Mouse (Mus musculus): ENCODE measurements around the gene Sass6.
A peak's percentile ranks its signal among the peaks of the same experiment; 100 is the strongest.
"Not testable (repeated sequence)": the region's sequence is repeated elsewhere in the genome, so short reads cannot be mapped to it uniquely, and the experiment has no call there.

Sass6 gene

DNA sequence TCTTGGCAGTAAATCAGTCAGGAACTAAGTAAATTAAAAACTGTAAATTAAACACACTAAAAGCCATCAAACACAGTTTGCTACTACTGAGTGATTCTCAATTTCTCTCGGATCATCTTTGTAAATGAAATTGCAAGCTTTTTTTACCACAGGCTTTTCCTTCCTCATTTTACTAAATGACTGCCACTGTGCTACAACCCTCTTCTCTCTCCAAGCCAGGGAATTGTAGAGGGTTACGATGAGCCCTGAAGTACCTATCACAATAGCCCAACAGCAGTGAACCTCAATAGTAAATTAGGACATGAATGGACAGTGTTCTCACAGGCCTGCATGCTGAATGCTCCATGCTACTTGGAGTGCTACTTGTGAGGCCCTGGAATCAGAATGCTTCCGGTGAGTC is 39.3 kb downstream of the Sass6 start:
- DNase-seq: no peak

DNA sequence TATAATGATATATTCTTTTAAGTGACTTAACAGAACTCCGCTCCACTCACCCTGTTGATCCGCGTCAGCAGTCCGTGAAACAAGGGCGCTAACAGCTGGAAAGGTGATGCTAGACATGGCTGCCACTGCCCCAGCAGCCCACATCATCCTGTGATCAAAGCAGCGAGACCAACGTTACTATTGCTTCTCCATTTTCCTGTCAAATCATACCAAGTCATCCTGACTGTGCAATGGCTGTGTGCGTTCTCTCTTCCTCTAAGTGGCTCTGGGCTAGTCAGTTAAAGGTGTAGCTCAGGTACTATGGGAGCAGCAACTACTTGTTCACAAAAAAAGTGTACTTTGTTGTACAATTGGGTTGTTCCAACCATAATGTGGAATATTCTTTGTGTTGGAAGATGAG is 40.1 kb downstream of the Sass6 start:
- DNase-seq: no peak

DNA sequence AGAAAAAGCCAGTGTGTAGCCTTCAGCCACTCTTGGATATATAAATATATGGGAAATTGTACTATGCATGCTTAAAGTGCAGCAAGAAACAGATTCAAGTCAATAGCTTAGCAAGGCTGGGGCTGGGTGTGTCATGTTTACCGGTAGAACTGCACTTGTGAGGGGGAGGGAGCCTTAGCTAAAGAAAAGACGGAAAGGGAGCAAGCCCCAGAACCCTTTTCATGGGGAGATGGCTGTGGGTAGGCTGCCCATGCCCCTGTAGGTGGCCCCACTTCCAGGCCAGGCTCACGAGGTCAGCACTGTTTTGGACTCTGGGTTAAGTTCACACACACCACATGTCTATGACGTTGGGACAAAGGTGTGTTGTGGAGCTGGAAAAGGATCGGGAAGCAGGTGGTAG is 41.0 kb downstream of the Sass6 start:
- DNase-seq: no peak

DNA sequence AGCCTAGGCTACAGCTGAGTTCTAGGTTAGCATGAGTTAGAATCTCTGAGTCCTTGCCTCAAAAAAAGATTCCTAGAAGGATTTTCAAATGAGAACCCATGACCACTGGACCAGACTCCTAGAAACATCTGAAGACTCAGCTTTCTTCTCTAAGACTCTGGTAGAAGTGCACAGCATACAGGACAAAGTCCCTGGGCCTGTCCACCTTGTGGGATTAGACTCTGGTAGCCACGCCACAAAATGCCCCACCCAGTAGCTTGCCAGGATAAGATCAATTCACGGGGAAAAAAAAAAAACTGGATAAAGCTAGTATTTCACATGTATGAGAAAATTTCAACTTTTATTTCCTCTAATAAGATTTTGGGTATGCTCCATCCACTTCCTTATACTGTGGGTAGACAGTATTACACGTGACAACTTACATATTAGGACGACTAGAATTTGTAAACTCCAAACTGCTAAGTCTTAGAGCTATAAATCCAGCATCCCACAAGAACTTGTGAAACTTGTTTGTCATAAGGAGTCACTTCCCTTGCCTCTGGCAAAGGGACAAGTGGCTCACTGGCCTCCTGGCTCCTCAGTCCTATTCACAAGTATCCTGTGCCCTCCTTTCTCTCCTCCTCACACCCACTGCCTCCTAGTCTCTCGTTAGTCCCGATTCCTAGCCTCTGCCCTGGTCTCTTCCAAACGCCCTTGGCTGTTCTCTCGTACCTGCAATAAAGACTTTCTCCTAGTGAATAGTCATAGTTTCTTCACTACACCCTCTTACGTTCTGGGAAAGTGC is 43.1 kb downstream of the Sass6 start:
- DNase-seq: no peak

DNA sequence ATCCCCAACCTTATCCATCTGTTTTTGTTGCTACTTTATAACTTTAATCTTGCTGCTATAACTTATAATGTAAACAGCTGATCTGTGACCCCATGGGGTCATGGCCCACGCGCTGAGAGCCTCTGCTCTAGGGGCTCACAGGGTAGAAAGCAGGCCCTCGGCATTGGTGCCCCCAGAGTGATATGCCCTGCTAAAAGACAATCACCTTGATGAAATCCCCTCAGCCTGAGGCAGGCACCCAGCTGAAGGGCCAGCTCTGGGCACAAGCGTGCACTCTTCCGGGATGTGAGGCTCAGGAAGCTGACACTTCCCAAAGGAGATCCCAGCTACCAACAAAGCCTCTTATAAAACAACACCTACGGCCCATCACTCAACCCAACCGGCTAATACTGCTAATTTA is 43.8 kb downstream of the Sass6 start:
- no peak for DNase-seq

DNA sequence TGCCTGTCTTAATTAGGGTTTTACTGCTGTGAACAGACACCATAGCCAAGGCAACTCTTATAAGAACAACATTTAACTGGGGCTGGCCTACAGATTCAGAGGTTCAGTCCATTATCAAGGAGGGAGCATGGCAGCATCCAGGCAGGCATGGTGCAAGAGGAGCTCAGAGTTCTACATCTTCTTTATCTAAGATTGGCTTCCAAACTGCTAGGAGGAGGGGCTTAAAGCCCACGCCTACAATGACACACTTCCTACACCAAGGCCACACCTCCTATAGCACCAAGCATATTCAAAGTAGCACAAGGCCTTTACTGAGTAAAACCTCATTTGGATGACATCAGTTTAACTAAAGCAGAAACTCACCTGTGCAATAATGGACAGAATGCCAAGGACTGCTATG is 45.2 kb downstream of the Sass6 start:
- no peak for DNase-seq

DNA sequence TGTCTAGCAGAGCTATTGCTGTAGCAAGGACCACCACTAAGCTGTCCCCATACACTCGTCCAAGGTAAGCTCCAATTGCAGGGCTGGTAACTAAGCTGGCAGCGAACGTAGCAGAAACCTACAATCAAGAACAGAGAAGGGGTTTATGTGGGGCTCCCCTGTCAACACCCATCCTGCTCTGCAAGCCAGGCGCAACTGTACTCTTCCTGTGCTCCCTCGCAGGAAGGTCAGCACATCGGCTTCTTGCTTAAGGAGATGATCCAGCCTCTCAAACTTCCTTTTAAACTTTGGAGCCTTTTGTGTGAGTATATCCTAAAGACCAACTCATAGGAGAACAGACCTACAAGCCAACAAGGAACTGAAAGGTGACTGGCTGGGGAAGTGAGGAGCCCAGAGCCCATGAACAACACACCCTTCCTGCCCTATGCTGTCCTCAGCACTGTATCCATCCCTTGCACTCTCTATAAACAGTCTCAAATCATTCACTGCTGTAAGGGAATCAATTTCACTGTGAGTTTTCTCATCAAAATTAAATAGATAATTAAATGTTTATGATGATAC is 47.1 kb downstream of the Sass6 start:
- no peak for DNase-seq

DNA sequence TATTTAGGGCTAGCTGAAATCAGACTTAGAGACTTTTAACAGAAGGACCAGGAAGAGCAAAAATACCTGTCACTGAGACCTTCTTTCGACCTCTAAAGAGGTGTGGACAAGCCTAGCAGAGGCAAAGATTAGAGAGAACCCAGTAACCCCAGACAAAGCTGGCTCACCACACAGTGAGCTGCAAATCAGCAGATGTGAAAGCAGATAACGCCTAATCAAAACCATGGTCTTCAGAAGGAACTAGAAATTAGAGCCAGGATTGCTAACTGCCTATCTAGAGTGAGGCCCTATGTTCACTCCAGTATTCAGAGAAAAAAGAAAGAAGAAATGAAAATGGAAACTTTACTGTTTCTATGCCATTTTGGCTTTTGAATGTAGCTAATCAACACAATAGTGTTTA is 47.6 kb downstream of the Sass6 start:
- no peak for DNase-seq

DNA sequence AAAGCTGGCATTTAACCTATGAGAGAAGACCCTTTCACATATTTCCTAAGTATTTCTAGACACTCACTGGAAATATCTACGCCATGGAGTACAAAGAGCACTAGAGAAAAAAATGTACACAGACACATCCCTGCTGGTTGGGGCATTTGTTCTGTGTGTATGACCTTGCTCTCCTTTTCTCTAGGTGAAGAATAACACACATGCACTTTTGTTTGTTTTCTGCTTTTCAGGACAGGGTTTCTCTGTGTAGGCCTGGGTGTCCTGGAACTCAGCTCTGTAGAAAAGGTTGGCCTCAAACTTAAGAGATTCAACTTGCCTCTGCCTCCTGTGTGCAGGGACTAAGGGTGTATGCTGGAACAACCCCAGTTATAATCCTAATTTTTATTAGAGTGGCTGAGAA is 51.6 kb downstream of the Sass6 start:
- DNase-seq: no peak

DNA sequence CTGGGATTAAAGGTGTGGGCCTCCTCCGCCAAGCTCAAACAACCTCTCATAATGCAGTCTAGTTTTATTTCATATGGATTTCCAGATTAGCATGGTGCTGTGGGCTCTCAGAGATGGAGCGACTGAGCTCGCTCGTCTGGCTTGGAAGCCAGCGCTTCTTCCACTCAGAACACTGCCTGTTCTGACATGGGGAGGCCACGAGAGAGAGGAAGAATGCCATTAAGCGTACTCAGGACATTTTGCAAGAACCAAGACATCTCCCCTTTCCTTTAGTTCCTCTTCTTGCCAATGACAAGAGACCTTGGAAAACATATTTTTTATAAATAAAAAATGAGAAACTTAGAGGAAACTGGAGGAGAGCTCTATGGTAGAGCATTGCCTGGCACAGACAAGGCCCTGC is 54.0 kb downstream of the Sass6 start:
- no peak for DNase-seq

DNA sequence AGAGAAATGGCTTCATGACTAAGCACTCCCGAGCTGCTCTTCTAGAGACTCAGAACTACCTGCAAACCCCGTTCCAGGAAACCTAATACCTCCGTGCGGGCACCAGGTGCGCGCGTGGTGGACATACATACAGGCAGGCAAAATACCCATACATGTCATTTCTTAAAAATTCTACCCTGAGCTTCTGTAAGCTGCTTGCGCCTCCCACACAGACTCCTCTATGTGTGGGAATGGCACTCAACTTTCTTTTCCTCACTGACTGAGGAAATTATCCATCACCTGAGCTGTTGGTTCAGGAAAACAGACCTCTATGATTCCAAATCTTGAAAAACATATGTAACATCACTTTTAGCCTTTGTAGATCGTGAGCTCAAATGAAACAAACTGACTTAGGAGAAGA is 55.9 kb downstream of the Sass6 start:
- DNase-seq: no peak

DNA sequence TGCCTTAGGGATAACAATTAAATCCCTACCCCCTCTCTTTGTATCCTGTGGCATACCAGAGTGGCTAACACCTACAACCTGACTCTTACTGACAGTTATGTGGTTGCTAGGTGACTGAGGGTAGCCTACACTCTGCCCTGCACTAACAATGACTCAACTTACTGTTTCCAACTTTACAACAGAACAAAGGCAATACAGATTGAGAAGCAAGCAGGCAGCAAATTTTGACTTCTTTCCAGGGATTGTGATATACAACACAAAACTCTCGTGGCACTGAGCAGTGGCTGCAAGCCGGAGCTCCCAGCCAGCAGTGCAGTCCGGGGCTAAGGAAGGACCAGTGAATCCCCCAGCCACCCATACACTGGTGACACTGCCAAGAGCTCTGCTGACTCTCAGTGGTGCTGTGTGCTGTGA is 57.3 kb downstream of the Sass6 start:
- no peak for DNase-seq

DNA sequence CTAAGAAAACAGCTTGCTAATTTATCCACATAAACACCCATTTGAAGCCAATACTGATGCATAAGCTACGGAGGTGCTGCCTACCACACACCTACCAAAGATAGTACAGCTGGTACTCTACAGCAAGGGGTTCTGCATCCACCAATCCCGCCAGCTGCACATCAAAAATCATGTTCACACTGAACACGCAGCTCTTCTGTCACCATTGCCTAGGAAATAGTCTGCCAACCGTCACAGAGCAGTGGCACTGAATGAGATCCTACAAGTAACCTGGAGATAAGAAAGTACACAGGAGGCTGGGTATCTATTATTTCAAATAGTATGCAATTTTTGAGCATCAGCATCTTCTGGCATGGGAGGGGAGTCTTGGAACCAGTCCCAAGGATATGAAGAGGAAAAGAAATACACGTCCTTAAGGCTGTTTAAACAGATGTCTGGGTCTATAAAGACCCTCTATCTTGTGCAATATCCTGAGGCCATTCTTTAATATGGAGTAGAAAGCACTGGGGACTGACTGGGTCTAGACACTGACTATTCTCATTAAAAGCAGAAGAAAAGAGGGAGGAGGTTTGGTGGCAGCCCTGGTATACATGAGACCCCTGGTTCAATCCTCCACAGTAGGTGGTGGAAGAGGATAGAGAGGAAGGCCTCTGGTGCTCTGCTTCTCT is 58.6 kb downstream of the Sass6 start:
- DNase-seq: no peak

DNA sequence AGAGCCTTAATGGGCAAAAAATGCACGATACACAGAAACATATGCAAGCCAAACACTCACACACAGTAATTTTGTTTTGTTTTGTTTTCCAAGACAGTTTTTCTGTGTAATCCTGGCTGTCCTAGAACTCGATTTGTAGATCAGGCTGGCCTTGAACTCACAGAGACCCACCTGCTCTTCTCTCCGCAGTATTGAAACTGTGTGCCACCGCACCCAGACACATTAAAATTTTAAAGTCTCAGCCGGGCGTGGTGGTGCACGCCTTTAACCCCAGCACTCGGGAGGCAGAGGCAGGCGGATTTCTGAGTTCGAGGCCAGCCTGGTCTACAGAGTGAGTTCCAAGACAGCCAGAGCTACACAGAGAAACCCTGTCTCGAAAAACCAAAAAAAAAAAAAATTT is 59.3 kb downstream of the Sass6 start:
- DNase-seq: not testable (repeated sequence)

DNA sequence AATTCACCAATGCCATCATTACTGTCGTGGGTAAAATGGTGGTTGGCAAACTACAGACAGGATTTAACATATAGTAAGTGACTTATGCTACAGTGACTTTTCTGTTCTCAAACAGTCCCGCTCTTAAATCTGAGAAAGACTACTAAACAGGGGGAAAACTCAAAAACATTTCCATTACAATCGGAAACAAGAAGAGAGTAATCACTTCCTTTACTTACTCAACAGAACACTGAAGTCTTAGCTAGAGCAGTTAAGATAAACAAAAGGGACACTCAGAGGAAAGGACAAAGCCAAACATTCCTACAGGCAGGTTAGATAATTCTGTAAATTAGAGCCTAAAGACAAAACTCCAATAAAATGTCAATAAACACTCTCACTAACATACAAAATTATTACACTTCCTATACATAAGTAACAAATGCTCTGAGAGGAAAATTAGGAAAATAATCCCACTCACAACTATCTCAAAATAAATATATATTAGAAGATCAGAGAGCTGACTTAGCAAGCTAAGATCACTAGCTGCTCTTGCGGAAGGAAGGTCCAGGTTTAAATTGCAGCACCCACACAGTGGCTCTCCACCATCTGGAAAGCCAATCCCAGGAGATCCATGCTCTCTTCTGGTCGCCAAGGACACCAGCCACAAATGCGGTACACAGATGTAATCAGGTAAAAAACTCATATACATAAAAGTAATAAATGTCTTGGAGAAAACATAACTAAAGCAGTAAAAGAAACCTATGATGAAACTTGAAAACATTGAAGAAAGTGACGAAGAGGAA is 61.6 kb downstream of the Sass6 start:
- DNase-seq: no peak

DNA sequence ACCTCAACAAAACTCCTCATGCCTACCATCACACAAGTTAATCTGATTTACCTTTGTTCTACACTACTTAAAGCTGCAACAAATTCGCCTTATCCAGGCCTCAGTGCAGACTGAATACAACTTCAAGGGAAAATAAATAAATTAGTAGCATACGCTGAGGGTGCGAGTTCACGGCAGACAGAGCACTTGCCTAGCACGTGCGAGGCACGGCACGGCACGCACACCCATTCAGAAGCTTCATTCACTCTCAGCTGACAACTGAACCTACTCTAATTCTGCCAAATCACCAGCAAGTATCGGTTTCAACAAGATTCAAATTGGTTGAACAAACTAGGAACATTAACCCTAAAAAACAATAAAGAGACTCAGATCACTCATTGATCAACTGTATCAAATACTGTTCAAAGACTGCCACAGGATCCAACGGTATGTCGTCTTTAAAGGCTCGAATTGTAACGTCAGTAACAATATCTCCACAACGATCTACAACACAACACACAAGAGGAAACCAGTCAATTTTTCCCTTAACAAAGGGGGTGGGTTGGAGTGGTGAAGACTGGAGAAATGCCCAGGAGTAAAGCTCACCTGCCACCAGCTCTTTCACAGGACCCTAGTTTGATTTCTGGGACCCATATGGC is 64.3 kb downstream of the Sass6 start:
- no peak for DNase-seq

DNA sequence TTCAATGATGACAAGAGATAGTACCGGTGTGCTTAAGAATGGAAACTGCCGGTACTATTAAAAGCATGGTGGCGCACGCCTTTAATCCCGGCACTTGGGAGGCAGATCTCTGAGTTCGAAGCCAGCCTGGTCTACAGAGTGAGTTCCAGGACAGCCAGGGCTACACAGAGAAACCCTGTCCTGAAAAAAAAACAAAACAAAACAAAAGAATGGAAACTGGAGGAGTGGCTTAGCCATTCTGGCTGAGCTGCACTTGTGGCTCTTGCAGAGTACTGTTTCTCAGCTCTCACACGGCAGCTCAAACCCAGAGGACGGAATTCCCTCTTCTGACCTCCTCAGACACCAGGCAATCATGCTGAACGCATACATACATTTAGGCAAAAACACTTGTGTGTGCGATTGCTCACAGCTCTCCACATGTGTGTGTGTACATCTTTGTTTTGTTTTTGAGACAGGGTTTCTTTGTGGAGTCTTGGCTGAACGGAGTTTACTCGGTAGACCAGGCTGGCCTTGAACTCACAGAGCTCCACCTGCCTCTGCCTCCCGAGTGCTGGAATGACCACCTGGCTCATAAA is 65.2 kb downstream of the Sass6 start:
- no peak for DNase-seq

DNA sequence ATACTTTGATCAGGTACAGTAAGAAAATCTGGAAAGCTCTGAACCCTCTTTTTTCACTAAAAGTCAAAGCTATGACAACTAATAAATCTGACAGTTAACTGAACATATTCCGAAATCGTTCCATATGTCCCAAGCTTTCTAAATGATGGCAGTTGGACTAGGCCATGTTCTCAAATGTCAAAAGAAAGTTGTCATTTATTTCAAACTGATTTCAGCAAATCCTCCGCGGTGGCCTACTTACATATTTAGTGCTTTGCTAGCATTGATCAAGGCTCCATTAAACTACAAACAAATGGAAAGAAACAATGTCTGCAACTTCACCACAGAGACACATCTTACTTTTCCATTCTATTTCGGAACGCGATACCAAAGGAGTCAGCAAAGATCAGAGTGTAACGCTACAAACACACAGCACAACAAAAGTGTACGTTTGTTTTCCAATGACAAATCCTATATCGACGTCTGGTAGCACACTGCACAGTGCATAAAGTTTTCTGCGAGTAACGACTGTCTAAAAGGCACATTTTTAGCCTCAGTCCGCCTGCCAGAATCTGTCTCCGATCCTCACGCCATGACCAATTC is 66.6 kb downstream of the Sass6 start:
- no peak for DNase-seq

DNA sequence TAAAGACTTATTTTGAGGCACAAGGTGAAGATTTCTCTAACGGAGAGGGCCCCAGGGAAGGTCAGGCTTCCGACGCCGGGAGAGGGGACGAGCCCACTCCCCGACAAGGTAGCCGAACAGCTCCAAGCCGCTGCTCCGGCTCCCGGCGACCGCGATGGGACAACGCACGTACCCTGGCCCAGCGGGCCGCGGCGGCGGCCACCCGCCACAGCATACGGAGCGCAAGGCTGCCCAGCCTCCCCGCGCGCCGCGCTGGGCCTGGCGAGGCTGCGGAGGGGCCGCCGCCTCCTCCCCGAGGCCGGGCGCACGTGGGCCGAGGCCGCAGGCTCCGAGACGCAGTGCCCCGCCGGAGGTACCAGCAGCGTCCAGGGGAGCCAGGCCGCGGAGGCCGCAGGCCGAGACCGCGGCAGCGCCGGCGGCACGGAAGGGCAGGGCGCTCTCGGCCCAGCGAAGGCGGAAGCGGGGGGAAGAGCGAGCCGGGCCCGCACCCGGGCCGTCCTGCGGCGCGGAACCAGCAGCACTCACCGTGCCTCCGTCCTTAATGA is 67.2 kb downstream of the Sass6 start:
- peak; percentile 54 for DNase-seq

DNA sequence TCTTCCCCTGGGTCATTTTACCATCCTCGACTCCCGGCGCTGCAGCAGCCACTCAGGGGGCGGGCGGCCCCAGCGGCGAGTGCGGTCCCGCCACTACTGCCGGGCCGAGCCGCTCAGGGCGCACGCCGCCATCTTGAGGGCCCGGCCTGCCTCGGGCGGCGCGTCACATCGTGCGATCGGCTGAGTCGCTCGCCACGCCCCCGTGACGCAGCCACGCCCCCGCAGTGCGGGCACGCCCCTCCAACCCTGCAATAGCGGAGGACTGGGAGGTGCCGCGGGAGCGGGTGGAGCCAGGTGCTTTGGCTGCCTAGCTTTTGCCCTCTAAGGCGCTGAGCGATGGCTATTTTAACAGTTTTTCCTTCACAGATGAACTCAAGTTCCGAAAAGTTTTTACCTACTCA is 67.7 kb downstream of the Sass6 start, which contains the start of gene Mfsd14a:
Gene Mfsd14a, minus strand, starts transcription at position 215 of the 401 bp plus-strand sequence.
- DNase-seq: peak; percentile 98

DNA sequence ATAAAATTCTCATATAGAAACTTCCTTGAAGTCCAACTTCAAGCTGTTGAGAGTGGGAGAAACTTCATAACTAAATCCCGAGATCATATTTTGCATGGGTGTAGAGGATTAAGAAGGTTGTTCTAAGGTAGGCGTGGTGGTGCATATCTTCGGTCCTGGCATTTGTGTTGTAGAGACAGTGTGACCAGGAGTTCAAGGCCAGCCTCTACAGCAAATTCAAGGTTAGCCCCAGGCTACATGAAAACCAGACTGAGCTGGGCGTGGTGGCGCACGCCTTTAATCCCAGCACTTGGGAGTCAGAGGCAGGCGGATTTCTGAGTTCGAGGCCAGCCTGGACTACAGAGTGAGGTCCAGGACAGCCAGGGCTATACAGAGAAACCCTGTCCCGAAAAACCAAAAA is 69.5 kb downstream of the Sass6 start:
- DNase-seq: not testable (repeated sequence)
